Mouse (Mus musculus) embryonic facial prominence, embryonic 12.5 days (tissue): Measurements from ENCODE around the gene Gpr22. TPM values are rescaled to one million over a fixed set of nuclear protein-coding genes. Genes with fewer than 3 reads are reported as not detected.

Experiments
- ATAC-seq: fragments of 200-750 bp; cut with Nextera tagmentation; 2 replicates; pipeline ENCODE4 v1.8.0; 2017; ENCODE audit not compliant: insufficient number of reproducible peaks, insufficient read depth, low FRiP score, low TSS enrichment
- H3K27ac ChIP-seq: fragments of 300-500 bp; sonication (generic); 2 replicates; pipeline ENCODE4 v1.5.1; 2016; ENCODE audit warnings: mild to moderate bottlenecking
- H3K27me3 ChIP-seq: fragments of 300-500 bp; sonication (generic); 2 replicates; pipeline ENCODE4 v1.6.1; 2016; ENCODE audit warnings: mild to moderate bottlenecking, moderate library complexity
- H3K36me3 ChIP-seq: fragments of 300-500 bp; sonication (generic); 2 replicates; pipeline ENCODE4 v1.6.1; 2016; ENCODE audit warnings: mild to moderate bottlenecking
- H3K4me1 ChIP-seq: fragments of 300-500 bp; sonication (generic); 2 replicates; pipeline ENCODE4 v1.6.1; 2016
- H3K4me2 ChIP-seq: fragments of 300-500 bp; sonication (generic); replicated peaks from 2 replicates; pipeline ENCODE4 v1.6.1; 2016; ENCODE audit warnings: mild to moderate bottlenecking, moderate library complexity
- H3K4me3 ChIP-seq: fragments of 300-500 bp; sonication (generic); 2 replicates; pipeline ENCODE4 v1.5.1; 2016; ENCODE audit warnings: mild to moderate bottlenecking
- H3K9ac ChIP-seq: fragments of 300-500 bp; sonication (generic); 2 replicates; pipeline ENCODE4 v1.6.1; 2016; ENCODE audit warnings: mild to moderate bottlenecking, moderate library complexity
- H3K9me3 ChIP-seq: fragments of 300-500 bp; sonication (generic); 2 replicates; pipeline ENCODE4 v1.6.1; 2016; ENCODE audit warnings: mild to moderate bottlenecking, moderate library complexity
- WGBS: fragments of 180-500 bp; shearing (Covaris S2); methylation state at CpG from one replicate; pipeline ENCODE4 v1.1.7; 2016; 5-methylcytosine and 5-hydroxymethylcytosine counted together
- polyA plus RNA-seq: library from polyadenylated mRNA; unstranded; fragments of >200 nt; fragmentation: Nextera tagmentation; extraction: Ambion mirVana; gene quantifications from 2 replicates; pipeline ENCODE4 v1.2.1, GENCODE M21; 2016

Gene Gpr22
- polyA plus RNA-seq, 1 experiment from 2014 or later: 1.00 TPM

DNA sequence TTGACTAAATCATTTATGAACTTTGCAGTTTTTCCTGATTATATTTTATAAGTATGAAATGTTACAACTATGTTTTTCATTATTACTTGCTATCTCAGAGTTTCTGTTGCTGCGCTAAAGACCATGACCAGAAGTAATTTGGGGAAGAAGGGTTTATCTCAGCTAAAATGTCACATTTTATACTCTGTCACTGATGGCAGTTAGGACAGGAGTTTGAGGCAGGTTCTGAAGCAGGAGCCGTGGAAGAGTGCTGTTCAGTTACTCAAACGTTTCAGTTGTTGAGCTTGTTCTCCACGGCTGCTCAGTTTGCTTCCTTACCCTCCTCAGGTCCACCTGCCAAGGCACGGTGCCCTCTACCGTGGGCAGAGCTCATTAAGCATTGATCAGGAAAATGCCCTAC lies 47.7 kb downstream of the Gpr22 start:
- WGBS: 49% methylated on average over 6 of the region's 6 CpGs
- H3K36me3 ChIP-seq: peaks cover 48% of the 10 kb centered on the region
- H3K4me3 ChIP-seq: no peak overlapping the region

More for the DNA sequence above, 47.7 kb downstream of the Gpr22 start:
- Histone ChIP-seq H3K27ac (no peak overlapping the region), H3K4me1 (no peaks in the 10 kb centered on the region), H3K9me3 (no peaks in the 10 kb centered on the region), H3K9ac (no peak overlapping the region), H3K27me3 (no peaks in the 10 kb centered on the region), H3K4me2 (no peak overlapping the region)
- no peak for ATAC-seq

Other genes with a start within 250 kb of the Gpr22 start
- 10.5 and 12.4 TPM in 2 replicates for gene Cbll1, start 214.3 kb downstream of the Gpr22 start, polyA plus RNA-seq
- 0.17 and 0.28 TPM in 2 replicates for gene Slc26a4, start 154.0 kb downstream of the Gpr22 start, polyA plus RNA-seq
- gene Bcap29, start 79.3 kb downstream of the Gpr22 start, polyA plus RNA-seq: 30.0 and 33.5 TPM in 2 replicates
- gene Dus4l, start 59.1 kb downstream of the Gpr22 start, polyA plus RNA-seq: 9.6 and 10.5 TPM in 2 replicates
- 34.8 and 35.8 TPM in 2 replicates for gene Cog5, start 59.1 kb downstream of the Gpr22 start, polyA plus RNA-seq
- 128 and 133 TPM in 2 replicates for gene Hbp1, start 236.6 kb upstream of the Gpr22 start, polyA plus RNA-seq